Mouse (Mus musculus) kidney, postnatal 14 days (tissue): ENCODE results near the gene Gm10401.

Experiments used
- DNase-seq: peaks from one replicate; pipeline ENCODE4 v3.0.0; 2022; ENCODE audit warnings: mixed read lengths

Gm10401 gene

DNA sequence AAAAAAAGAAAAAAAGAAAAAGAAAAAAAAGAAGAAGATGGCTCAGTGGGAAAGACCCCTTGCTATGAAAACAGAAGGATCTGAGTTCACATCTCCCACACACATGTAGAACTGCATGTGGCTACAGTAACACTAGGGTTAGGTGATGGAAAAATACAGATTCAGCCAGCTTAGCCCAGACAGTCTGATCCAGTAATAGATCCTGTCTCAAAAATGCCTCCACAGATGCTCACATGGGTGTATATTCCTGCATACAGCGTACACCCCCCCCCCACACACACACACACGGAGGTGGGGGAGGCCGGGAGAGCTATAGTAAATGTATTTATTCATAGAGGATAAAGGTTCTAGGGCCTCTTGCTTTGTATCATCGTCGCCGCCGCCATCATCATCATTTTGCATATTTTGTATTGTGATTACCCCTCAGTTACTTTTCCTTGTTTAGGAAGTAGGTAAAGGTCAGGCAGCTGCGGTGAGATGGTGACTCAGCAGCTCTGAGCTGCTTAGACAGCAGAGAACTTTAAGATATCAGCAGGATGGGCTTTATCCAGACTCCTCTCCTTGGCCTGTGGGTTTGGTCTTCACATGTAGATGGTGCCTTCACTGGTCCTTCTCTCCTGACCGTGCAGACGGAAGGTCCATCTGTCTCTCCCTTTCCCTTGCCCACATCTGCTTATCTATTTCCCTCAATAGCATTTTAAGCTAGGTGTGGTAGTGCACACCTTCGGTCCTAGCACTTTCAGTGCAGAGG, 29.2 kb downstream of the Gm10401 start:
- DNase-seq = no peak

DNA sequence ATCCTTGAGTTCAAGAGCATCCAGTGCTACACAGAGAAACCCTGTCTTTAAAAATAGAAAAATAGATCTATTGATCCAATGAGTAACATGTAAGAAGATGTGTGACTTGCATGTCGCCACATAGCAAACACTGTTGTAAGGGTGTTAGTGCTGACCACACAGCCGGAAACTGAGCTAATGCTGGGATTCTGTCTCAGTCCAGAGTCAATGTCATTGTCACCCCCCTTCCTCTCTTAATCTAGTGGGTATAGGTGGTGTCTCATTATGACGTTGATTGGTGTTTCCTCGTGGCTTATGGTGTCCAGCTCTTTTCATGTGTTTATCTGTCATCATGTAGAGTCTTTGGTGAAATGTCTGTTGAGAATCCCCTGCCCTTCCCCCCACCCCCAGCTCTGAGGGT, 31.9 kb downstream of the Gm10401 start:
- DNase-seq = no peak

DNA sequence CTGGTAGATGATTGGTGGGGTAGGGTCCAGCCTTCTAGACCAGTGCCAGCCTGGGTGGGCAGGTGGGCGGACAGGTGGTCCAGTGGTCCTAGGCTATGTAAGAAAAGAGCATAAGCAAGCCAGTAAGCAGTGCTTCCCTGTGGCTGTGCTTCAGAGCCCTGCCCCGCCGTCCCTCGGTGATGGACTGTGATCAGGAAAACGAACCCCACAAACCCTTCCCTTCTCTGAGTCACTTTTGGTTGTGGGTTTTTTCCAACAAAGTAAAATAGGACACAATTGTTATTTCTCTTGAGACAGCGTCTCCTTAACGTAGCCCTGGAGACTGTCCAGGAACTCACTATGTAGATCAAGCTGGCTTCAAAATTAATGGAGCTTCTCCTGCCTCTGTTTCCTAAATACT, 34.7 kb downstream of the Gm10401 start:
- DNase-seq = no peak

DNA sequence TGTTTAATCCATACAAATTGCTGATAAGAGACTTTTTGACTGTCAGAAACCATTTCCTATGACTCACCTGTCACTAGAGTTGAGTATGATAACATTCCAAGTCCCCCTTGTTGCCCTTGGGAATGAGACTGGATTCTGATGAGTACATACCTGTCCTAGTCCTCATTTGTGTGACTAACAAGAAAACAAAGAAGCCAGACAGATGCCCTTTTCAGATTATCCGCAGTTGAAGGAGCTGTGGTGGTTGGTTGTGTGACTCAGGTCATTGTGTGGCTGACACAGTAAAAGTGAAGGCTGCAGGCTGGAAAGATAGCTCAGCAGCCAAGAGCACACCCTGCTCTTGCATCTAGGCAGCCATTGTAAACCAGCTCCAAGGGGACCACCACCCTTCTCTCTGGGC, 35.5 kb downstream of the Gm10401 start:
- no peak for DNase-seq

DNA sequence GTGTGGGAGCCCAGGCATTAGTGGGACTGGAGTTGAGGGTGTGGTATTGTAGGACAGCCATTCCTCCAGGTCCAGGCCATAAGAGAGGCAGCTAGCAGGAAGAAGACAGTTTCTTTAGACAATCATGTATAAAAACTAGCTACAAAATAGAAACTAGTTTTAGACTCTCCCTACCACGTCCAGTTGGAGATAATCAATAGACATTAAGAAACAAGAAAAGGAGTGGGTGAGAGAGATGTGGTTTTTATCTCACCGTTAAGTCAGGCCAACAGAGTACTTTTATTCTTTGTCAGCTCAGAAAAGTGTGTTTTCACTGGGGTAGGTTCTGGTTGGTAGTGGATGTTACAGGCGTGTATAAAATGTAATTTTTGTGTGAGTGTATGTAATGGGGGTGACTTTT, 37.1 kb downstream of the Gm10401 start:
- no peak for DNase-seq

DNA sequence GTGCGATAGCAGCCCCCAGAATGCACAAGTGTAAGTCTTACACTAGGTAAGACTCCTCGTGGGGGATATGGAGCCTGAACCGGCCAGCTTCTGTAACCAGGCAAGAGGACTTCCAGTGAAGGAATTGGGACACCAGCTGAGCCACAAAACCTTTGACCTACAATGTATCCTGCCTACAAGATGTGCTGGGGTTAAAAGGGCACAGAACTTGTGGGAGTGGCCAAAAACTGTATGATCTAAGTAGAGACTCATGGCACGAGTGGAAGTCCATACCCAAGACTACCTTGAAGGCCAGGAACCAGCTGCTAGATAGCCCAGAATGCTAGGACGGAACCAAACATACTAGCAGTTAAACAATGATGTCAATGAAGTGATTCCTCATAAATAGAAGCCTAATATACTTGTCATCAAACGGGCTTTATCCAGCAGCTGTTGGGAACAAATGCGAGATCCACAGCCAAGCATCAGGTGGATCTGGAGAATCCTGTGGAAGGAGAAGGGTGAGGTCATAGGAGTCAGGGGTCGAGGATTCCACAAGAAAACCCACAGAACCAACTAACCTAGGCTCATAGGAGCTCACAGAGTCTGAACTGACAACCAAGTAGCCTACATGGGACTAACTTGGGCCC, 37.9 kb downstream of the Gm10401 start:
- DNase-seq = no peak

DNA sequence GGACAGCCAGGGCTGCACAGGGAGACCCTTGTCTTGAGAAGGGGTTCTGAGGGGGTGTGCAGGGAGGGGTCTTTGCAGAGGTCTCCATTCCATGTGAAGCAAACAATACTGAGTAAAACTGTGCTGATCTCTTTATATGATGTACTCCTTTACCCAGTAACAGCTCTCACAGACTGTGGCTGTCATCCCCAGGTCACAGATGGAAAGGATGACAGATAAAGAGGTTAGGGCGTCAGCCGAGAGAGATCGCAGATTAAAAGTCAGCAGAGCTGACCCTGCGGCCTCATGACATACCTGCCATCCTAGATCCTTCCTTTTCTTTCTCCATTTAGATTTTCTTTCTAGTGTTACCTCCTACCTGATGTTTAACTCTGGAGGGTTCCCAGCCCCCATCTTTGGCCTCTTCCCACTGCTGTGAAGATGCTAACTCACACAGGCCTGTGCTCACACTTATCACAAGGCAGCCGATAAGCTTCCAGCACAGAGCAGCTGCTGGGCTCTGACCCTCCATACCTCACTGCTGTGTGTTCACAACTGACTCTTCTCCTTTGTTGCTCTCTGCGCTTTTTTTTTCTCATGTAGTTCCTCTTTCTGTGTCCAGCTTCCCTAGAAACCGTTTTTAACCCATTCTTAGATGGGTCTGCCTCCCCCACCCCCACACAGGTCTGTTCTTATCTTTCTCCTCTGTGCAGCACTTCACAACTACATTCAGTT, 39.4 kb downstream of the Gm10401 start:
- DNase-seq = no peak

DNA sequence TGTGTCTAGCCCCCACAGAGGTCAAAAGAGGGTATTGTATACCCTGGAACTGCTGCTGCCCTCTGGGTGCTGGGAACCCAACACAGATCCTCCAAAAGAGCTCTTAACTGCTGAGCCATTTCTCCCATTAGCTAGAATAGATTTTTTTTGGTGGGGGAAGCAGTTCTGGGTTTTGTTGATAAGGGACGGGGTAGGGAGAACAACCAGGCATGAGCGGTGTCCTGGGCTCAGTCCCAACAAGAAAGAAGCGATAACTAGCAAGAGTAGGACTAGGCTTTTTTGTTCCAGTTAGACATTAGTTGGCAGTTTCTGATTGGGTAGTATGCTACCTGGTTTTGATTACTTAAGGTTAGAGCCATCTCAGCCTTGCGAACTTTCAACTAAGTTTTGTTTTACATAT, 40.9 kb downstream of the Gm10401 start:
- DNase-seq = no peak

DNA sequence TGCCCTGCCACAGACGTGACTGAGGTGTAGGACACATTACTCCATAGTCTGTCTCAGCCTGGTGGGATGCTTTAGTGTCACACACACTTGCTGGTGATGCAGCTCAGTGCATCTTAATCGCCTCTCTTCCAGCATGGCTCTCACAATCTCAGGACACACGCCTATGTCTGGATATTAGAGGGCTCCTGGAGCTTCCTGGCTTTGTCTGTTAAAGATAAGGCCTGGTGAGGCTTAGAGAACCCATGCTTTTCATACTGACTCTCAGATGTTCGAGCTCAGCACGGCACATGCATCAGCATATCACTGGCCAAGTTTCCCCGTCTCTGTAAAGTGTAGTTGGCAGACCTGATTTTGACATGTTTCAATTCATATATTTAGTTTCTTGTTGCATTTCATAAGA, 42.7 kb downstream of the Gm10401 start:
- no peak for DNase-seq

DNA sequence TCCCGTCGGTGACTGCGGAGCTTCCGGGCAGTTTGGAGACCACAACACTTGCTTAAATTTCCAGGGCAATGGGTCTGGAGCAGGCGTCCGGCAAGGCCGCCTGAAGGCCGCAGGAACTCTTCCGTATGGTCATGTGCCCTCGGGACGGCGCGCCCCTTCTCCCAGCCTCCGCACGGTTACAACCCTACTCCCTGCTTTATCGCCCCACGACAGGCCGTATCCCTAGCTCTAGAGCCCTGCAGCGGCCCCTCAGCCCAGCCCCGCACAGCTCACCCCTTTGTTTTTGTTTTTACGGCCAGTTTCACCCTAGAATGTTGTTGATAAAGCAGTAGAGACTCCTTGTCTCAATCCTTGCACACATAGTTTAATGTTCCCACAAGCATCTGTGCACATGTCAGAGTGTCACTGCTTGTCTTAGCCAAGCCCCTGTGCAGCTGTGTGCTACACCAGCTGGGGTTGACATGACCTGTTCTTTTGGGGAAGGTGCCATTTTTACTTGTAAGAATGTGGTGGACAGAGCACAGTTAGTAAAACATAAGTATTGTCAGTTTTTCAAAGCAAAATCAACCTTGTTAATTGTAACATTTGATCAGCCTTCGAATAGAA, 44.2 kb downstream of the Gm10401 start:
- no peak for DNase-seq

DNA sequence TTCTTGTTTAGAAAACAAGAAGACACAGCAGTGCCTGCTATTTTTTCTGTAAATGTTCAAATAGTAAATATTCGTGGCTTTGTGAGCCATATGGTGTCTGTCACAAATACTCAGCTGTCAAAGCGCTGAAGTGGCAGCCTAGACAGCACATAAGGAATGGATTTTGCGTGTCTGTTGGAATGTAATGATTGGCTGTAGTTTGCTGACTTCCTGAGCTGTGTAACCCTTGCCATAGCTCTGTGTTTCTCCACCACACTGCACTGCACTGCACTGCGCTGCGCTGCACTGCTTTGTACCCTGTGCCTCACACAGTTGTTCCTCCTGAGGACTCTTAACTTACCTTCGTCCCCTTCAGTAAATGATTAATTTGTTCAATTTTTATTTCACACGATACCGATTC, 45.5 kb downstream of the Gm10401 start:
- peak; percentile 40 for DNase-seq

DNA sequence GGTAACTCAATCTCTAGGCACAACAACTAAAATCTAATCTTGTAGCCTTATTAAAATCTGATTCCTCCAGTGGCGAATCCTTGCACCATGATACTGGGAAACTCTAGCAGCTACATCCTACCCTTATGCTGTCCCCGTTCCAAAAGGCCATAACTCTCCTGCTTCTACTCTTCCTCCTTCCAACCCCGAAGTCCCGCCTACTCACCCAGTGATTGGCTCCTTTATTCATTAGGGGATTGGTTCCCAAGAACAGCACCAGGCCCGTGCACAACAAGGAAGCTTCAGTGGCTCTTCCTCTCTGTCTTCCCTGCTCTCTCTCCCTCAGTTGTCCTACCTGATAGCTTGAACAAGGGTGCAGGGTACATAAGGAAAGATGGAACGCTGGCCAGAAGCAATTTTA, 47.3 kb downstream of the Gm10401 start:
- no peak for DNase-seq

DNA sequence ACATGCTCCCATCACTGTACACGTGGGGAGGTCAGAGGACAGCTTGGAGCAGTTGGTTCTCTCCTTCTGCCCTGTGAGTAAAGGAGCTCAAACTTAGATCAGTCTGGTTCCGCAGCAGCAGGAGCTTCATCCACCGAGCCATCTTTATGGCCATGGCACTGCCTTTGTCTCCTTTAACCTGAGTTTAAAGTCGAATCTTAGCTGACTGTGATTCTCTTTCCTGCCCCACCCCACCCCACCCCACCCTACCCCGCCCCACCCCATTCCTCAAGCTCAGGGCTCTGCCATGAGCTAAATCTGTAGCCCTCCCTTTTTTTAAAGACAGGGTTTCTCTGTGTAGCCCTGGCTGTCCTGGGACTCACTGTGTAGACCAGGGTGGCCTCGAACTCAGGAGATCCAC, 48.4 kb downstream of the Gm10401 start:
- DNase-seq = no peak
